Mouse (Mus musculus) liver, adult 2 months (tissue): ENCODE results near the gene Gm49337. TPM values are rescaled to one million over a fixed set of nuclear protein-coding genes. Genes with fewer than 3 reads are reported as not detected.
A peak's percentile ranks its signal among the peaks of the same experiment; 100 is the strongest.

Source experiments
- DNase-seq: peaks from one replicate; pipeline ENCODE4 v3.0.0-alpha.2; 2011; ENCODE audit warnings: low read depth, low spot score; ENCODE audit errors: extremely low read depth
- H3K27ac ChIP-seq: fragments of 200-500 bp; replicated peaks from 2 replicates; pipeline ENCODE4 v1.5.1; 2012; ENCODE audit warnings: low read depth, mild to moderate bottlenecking, control low read depth, inconsistent platforms, low read length; ENCODE audit not compliant: insufficient read depth
- H3K27me3 ChIP-seq: fragments of 200-500 bp; 2 replicates; pipeline ENCODE4 v1.6.1; 2012; ENCODE audit warnings: mild to moderate bottlenecking, moderate library complexity, low read length, inconsistent platforms; ENCODE audit not compliant: control insufficient read depth, insufficient read depth
- H3K36me3 ChIP-seq: fragments of 200-500 bp; 2 replicates; pipeline ENCODE4 v1.6.1; 2012; ENCODE audit warnings: low read length, inconsistent platforms; ENCODE audit not compliant: control insufficient read depth, insufficient read depth
- H3K4me1 ChIP-seq: fragments of 200-500 bp; 2 replicates; pipeline ENCODE4 v1.6.1; 2011; ENCODE audit warnings: low read length; ENCODE audit not compliant: control insufficient read depth, insufficient read depth
- H3K4me3 ChIP-seq: fragments of 200-500 bp; 2 replicates; pipeline ENCODE4 v1.5.1; 2011; ENCODE audit warnings: low read depth, mild to moderate bottlenecking, control low read depth, low read length, moderate library complexity; ENCODE audit not compliant: insufficient read depth
- H3K79me2 ChIP-seq: fragments of 200-500 bp; 2 replicates; pipeline ENCODE4 v1.6.1; 2012; ENCODE audit warnings: inconsistent platforms, mild to moderate bottlenecking, low read length, moderate library complexity; ENCODE audit not compliant: control insufficient read depth, insufficient read depth
- H3K9ac ChIP-seq: fragments of 200-500 bp; 2 replicates; pipeline ENCODE4 v1.6.1; 2012; ENCODE audit warnings: low read depth, mild to moderate bottlenecking, control low read depth, inconsistent platforms, low read length
- CTCF ChIP-seq: fragments of 200-500 bp; IDR thresholded peaks from 2 replicates; pipeline ENCODE4 v1.5.1; 2011; ENCODE audit warnings: low read depth, low read length, control low read depth
- POLR2A ChIP-seq: fragments of 200-500 bp; IDR thresholded peaks from 2 replicates; pipeline ENCODE4 v1.6.1; 2011; ENCODE audit warnings: low read length, control low read depth; ENCODE audit not compliant: insufficient read depth; ENCODE audit errors: extremely low read depth
- WGBS: fragments of 180-500 bp; shearing (Covaris S2); methylation state at CpG from one replicate; pipeline ENCODE4 v1.1.7; 2018; 5-methylcytosine and 5-hydroxymethylcytosine counted together
- polyA plus RNA-seq: library from polyadenylated mRNA; depleted of rRNA; stranded (reverse); fragments of >200 nt; gene quantifications from 2 replicates; pipeline ENCODE4 v1.2.3, GENCODE M21; 2012
- total RNA-seq: library from RNA; depleted of rRNA; stranded (reverse); fragments of >200 nt; gene quantifications from 2 replicates; pipeline ENCODE4 v1.2.3, GENCODE M21; 2014

Gm49337 gene
- total and polyA plus RNA-seq, 2 experiments, result not detected

GRCm38 (mm10) chr4:116293296-116293695 lies 120.1 kb downstream of the Gm49337 start:
- no peak for DNase-seq
- Histone ChIP-seq H3K27me3 (no peaks in the 10 kb centered on the region), H3K4me1 (no peaks in the 10 kb centered on the region), H3K36me3 (no peaks in the 10 kb centered on the region), H3K4me3 (no peak overlapping the region), H3K27ac (no peak overlapping the region), H3K9ac (no peak overlapping the region), H3K79me2 (no peaks in the 10 kb centered on the region)
- WGBS, result 88% methylated on average over 12 of the region's 12 CpGs
- TF ChIP-seq CTCF (no peak), POLR2A (no peak)

- no peak for DNase-seq
- no peak for TF ChIP-seq CTCF
- TF ChIP-seq POLR2A, result no peak
- Histone ChIP-seq H3K9ac (no peak overlapping the region), H3K27ac (peak overlapping the region; percentile 2; the same call in 1 of the 2 replicates), H3K79me2 (no peaks in the 10 kb centered on the region), H3K36me3 (no peaks in the 10 kb centered on the region), H3K27me3 (no peaks in the 10 kb centered on the region), H3K4me1 (peaks cover 2% of the 10 kb centered on the region; the same call in 1 of the 2 replicates), H3K4me3 (no peak overlapping the region)
- WGBS, result 61% methylated on average over 4 of the region's 4 CpGs
Measured at GRCm38 (mm10) chr4:116300878-116301355, 127.7 kb downstream of the Gm49337 start.

- H3K4me3 ChIP-seq, result no peak overlapping the region
- WGBS, result 16% methylated on average over 1 of the region's 1 CpGs
Measured at GRCm38 (mm10) chr4:116304551-116304950, 131.4 kb downstream of the Gm49337 start.

GRCm38 (mm10) chr4:116317575-116317974 lies 144.4 kb downstream of the Gm49337 start:
- H3K27ac ChIP-seq, result no peak overlapping the region
- no peaks in the 10 kb centered on the region for H3K27me3 ChIP-seq
- H3K9ac ChIP-seq, result no peak overlapping the region
- WGBS, result 97% methylated on average over 4 of the region's 4 CpGs
- no peaks in the 10 kb centered on the region for H3K79me2 ChIP-seq
- H3K36me3 ChIP-seq, result peaks cover 37% of the 10 kb centered on the region
- H3K4me3 ChIP-seq, result no peak overlapping the region
- no peak for DNase-seq
- TF ChIP-seq POLR2A (no peak), CTCF (no peak)
- H3K4me1 ChIP-seq, result no peaks in the 10 kb centered on the region; the same call in 1 of the 2 replicates

More at GRCm38 (mm10) chr4:116304551-116304950, 131.4 kb downstream of the Gm49337 start:
- no peaks in the 10 kb centered on the region; the same call in 1 of the 2 replicates for H3K4me1 ChIP-seq
- H3K27me3 ChIP-seq, result no peaks in the 10 kb centered on the region
- no peak overlapping the region for H3K27ac ChIP-seq
- no peak overlapping the region for H3K9ac ChIP-seq
- H3K36me3 ChIP-seq, result peaks cover 12% of the 10 kb centered on the region; the same call in 1 of the 2 replicates
- no peak for TF ChIP-seq POLR2A
- TF ChIP-seq CTCF, result no peak
- no peak for DNase-seq
- H3K79me2 ChIP-seq, result no peaks in the 10 kb centered on the region

- Histone ChIP-seq H3K27ac (no peak overlapping the region), H3K4me1 (no peaks in the 10 kb centered on the region; the same call in 1 of the 2 replicates), H3K79me2 (no peaks in the 10 kb centered on the region), H3K36me3 (peaks cover 31% of the 10 kb centered on the region), H3K27me3 (no peaks in the 10 kb centered on the region), H3K4me3 (no peak overlapping the region), H3K9ac (no peak overlapping the region)
- 78% methylated on average over 6 of the region's 6 CpGs for WGBS
- no peak for DNase-seq
- no peak for TF ChIP-seq POLR2A
- TF ChIP-seq CTCF, result no peak
Measured at GRCm38 (mm10) chr4:116322127-116322526, 148.9 kb downstream of the Gm49337 start.

- TF ChIP-seq CTCF (no peak), POLR2A (no peak)
- no peak overlapping the region for H3K27ac ChIP-seq
- H3K4me3 ChIP-seq, result no peak overlapping the region
- 97% methylated on average over 3 of the region's 3 CpGs for WGBS
- no peak overlapping the region for H3K9ac ChIP-seq
- no peaks in the 10 kb centered on the region for H3K4me1 ChIP-seq
- no peak for DNase-seq
- H3K27me3 ChIP-seq, result no peaks in the 10 kb centered on the region
- peaks cover 30% of the 10 kb centered on the region for H3K36me3 ChIP-seq
- no peaks in the 10 kb centered on the region for H3K79me2 ChIP-seq
Measured at GRCm38 (mm10) chr4:116329256-116329655, 156.1 kb downstream of the Gm49337 start.
